Mouse (Mus musculus) cerebellum, postnatal 10 days (tissue): ENCODE data around the gene Rpl10.

Source experiments
- DNase-seq, 2 experiments: peaks; one replicate each; pipeline ENCODE4 v3.0.0; 2021; ENCODE audit warnings: mixed read lengths in 2 of 2

Gene Rpl10

DNA sequence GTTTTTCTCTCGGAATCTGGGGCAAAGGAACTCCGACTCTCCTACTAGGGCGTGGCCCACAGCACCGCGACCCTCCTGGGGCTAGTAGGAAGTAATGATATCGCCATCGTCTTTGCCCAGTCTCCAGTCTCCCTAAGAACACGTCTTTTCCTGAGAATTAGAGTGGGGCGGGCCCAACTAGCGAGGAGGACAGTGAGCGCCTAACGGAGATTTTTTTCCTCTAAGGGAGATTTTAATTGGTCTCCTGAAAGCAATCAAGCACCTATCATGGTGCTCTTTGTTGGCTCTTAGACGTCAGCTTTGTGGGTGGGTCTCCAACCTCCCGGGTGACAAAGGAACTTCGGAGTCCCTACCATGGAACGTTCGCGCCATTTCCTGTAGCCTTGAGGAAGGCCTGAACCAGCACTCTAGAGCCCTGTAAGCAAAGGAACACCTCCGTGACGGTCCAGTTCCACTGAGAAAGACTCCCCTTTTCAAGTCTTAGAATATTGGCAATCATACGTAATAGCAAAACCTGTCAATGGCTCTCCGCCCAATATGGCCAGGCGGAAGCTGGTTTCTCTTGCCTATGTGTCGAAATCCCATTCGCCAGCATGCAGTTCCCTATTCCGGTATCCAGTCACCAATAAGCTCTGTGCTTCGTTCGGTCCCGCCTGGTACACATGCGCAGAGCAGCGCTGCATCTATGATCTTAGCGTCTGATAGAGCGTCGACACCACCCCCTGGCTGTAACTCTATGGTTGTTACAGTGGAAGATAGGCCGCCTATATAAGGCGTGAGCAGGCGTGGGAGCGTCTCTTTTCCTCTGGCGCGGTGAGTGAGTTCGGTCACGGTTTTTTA, at the start of gene Rpl10:
Gene Rpl10 (plus strand): TSS at position 751 of the 840 bp plus-strand sequence.
- DNase-seq = peak; percentile 89 to 93

DNA sequence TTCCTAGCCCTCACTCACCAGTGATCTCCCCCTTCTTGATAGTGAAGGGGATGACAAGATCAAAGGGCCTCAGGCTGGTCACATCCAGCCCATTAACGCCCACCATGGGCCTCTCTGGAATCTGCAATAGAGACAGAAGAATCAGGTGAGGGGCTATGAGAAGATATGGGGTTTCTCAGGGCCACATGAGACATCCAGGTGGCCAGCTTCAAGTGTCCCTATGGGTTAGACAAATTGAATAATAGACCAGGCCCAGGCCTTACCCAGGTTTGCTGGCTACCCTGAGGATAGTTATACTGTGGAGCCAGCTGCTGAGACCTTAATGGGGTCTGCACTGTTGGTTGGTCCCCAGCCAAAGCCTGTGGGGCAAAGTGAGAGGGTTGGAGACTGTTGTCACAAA, 40.6 kb upstream of the Rpl10 start:
- no peak for DNase-seq

DNA sequence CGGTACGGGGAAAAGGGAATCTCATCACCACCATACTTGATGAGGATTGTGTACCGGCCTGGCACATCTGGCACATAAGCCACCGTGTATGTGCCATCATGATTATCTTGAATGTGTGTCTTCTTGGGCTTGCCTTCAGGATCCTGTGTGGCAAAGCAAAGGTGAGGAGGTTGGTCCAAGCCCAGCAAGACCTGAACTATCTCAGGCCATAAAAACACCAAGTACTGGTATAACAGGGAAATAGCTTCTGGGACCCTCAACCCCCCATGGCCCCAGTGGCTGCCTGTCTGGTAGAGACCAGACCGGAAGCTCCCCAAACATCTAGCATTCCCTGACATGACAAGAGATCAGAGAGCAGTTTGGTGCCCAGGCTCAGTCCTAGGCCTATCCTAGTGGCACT, 37.4 kb upstream of the Rpl10 start:
- no peak for DNase-seq

DNA sequence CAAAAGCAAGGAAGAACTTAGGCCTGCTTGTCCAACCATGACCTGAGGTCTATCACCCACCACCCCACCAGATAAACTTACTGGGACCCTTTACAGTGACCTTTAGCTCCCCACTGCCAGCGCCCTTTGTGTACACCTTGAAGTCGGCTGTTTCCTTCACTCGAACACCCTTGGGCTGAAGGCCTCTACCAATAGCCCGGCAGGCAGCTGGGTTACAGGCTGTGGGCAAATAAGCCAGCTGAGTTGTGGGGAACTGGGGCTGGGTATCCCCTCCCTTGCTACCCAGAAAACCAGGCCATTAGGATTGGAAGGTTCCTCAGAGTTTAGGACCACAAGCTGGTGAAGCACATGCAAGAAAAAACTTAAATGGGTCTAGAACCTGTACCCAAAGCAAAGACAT, 30.3 kb upstream of the Rpl10 start:
- no peak for DNase-seq

DNA sequence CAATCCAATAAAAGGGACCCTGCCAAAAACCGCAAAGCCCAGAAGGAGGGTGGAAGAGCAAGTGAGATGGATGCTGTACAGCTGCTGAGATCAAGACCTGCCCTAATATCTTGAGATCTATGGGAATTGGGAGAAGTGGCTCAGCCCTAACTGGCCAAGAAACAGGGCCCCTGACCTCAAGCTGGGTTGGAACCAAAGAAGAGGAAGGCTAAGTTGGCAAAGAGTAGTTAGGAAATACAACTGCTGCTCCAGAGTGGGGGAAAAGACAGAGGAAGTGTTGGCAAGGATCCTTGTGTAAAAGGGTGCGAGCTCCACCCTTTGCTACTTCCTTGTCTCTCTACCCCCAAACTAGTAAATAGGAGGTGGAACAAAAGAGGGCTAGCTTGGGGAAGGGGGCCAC, 27.2 kb upstream of the Rpl10 start:
- no peak for DNase-seq

DNA sequence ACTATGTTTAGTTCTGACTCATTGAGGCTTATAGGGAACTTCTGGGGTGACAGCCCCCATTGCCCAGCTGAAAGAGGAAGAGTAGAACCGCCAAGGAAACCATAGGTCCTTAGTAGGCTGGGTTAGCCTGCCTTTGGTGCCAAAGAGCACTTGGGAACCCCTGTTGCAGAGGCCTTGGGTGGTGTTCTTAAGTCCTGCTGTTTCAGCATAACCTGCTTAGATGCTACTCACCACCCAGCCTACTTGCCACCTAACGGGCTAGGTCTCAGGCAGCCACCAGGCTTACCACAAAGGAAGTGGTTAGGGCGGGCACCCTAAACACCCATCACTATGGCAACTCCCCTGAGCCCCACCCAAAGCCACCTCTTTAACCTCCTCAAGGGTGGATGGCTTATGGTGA, 26.8 kb upstream of the Rpl10 start:
- no peak for DNase-seq

DNA sequence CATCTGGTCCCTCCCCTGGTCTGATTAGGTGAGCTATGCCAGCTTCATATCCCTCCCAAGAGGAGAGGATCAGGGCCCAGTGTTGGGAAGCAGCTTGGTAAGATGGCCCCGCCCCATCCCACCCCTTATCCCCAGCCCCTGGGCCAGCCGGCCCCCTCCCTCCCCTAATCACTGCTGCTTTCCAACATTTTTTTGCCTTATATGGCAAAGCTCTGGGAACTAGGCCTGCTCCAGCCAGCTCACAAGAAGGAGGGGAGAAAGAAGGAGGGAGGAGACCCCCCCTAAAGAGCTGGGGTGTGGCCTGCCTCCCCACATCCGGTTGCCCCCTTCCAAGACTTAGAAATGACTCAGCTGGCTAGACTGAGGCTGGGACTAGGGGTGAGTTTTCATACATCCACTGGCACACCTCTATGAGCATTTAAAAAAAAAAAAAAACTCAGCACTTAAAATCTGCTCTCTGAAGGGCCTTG, 26.0 kb upstream of the Rpl10 start:
- peak; percentile 39 to 62 for DNase-seq

DNA sequence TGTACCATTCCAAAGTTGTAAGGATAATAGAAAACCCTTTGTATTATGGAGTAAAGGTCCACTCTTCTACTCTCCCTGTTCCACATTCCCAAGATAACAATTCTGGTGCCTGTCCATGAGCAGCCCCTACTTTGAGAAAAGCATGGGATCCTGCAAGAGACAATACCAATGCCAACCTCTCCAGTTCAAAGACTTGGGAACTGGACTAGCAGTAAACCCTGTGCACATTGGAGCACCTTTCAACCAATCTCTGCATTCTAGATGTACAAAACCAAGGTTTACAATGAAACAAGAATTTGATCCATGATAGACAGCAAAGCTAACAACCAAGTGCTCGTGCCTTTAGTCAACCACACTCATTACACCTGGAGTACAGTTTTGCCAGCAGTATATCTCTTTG, 25.5 kb upstream of the Rpl10 start:
- no peak for DNase-seq

DNA sequence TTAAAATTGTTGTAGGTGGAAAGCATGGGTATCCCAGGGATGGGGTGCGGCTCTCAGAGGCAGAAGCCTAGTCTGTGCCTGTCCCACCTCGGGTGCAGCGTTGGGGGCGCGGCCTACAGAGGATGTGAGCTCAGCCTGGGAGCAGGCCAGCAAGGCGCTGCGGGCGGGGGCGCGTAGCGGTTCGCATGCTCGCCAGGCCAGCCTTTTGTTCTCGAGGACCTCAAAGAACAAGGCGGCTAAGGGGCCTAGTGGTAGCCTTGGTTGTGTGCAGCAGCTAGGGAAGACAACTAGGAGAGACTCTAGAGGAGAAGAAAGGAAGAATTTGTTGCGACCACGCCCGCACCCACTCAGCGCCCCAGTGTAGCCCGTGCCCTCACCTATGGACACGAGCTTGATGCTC, 24.9 kb upstream of the Rpl10 start:
- peak; percentile 91 to 92 for DNase-seq

DNA sequence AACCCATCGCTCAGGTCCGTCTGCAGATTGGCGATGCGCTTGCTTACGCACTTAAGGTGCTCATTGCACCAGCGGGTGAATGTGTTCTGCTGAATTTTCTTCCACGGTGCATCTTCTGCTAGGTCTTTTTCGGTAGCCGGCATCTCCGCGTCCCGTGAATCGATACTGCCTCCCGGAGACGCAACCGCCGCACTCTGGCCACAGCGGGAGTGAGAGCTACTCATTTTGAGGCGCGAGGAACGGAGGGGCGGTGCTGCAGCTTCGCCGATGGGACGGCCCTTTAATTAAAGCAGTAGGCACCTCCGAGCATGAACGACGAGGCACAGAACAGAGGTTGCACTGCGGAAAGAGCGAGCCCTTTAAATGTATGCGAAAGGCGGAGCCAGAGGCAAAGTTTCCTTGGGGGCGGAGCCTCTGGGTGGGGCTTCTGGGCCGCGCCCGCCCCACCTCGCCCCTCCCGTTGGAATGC, 24.4 kb upstream of the Rpl10 start:
- DNase-seq = peak; percentile 90 to 94

DNA sequence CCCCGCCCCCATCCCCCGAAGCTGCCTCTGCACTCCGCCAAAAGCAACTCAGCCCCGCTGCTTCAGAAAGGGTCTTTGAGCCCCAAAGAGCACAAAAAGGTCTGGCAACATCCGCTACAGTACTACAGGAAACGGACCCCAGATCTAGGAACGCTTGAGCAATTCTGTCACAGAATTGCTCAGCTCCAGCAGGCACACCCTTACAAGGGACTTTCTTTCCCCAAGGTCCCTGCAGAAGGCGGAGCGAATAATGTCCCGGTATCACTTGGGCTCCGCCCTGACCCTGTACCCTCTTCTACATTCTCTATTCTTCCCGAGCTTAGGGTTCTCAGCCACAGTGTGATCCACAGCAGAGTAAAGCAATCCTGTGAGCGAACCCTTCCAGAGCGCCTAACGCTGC, 23.9 kb upstream of the Rpl10 start:
- DNase-seq = no peak

DNA sequence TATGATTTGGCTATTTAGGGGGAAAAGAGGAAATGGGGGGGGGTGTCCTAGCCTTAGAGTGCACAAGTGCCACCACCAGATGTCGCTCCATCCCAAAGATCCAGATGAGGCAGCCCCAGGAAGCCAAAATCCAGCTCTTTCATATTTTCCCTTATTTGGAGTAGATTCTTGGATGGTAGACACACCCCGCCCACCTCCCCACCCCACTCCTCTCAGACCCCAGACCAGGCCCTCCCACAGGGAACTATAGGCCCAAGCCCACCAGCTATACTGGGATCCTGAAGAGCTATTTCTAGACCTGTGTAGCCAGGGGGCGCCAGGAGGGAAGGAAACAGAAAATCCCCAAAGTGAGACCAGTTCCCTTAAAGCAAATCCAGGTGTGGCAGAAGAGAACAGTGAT, 22.0 kb upstream of the Rpl10 start:
- peak; percentile 82 to 83 for DNase-seq

DNA sequence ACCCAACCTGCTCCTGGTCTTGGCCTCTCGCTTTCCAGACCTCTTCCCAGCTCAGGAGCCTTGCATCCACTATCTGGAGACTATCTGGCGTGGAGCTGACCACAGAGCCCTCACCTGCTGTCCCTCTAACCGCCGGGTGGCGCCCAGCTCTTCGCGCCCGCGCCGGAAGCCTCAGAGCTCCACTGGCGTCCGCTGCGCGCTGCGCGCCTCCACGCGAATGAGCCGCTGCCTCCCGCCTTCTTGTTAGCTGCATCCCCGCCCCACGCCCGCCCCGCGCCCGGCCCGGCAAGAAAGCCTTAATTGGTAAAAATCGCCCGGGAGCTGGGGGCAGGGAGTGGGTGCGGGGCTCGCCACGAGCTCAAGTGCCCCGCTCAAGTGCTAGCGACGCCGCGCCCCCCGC, 21.0 kb upstream of the Rpl10 start, which contains the start of gene Flna:
Gene Flna (minus strand): TSS at position 206 of the 400 bp plus-strand sequence.
- peak; percentile 77 to 82 for DNase-seq

DNA sequence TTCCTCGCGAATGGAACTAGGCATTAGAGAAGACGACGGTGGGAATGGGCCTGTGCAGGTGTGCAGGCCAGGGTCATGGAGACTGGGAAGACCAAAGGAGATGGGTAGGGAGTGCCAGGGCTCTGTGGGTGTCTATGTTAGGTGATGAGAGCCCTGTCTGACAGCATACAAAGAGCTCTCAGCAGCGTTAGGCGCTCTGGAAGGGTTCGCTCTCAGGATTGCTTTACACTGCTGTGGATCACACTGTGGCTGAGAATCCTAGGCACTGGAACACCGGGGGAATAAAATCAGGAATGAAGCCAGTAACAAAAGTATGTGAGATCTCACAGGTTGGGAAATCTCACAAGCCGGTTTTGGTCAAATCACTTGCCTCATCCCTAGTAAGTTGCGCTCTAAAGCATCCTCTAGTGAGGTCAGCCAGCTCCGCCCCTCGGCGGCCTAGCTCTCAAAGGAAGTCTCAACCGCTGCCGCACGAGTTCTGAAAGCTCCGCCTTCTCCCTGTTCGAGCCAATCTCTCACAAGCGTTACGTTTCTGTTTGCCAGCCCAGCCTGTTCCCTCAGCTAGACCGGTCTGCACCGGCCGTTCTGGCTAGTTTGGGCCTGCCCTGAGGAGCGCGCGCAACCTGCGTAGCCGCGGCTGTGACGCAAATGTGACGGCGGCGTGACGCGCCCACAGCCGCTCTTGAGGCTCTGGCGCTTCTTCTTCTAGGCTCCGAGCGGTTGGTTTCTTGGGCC, 16.3 kb upstream of the Rpl10 start, which contains the start of gene Emd:
Gene Emd (plus strand): TSS at position 535 of the 735 bp plus-strand sequence.
- DNase-seq = peak; percentile 89 to 92

DNA sequence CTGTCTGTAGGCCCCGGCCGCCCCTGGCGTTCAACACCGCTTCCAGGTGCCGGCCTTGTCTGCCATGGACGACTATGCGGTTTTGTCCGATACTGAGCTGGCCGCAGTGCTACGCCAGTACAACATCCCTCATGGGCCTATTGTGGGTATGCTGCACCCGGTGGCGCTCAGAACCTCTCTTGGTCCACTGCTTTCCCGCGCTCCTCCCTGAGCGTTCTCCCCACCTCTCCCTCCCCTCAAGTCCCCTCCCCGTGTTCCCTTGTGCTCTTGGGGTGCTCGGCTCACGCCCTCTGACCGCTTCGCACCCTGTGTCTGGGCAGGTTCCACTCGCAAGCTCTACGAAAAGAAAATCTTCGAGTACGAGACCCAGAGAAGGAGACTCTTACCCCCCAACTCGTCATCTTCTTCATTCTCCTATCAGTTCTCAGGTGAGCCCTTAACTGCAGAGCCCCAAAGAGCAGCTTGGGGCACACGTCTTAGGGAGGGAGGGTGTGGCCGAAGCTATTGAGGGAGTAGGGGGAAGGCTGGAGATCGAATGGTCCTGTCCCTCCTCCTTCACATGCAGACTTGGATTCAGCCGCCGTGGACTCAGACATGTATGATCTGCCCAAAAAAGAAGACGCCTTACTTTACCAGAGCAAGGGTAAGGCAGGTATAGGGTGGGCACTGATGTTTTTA, 15.6 kb upstream of the Rpl10 start:
- DNase-seq = no peak

DNA sequence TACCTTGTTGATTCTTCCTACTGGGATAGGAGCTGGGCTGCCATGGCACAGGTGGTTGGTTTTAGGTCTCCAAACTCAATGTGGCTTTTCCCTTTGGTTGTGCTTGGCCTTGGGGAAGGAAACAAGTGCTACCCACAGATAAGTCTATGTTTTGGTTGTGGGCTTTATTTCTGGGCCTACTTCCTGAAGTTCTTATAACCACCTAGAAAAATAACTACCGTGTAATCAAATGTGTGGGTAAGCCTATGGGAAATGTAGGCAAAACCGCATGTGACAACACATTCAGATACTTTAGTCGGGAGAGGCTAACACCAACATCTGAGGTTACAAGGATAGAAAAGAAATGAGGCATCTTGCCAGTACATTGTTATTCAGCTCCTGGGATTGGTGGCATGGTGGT, 12.9 kb upstream of the Rpl10 start:
- no peak for DNase-seq

DNA sequence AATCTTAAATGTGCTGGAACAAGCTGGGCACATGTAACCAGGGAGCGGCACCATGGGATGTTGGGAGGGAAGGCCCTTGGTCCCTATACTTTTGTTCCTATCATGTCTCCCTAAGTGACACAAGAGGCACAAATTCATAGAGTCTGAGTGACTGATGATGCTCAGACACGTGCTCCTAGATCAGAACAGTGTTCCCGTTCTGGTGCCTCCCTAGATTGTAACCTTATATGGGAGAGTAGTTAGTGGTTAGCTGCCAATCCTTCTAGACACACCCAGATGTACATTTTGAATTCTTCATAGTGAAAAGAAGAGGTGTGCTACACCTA, 913 bp upstream of the Rpl10 start:
- DNase-seq = no peak

DNA sequence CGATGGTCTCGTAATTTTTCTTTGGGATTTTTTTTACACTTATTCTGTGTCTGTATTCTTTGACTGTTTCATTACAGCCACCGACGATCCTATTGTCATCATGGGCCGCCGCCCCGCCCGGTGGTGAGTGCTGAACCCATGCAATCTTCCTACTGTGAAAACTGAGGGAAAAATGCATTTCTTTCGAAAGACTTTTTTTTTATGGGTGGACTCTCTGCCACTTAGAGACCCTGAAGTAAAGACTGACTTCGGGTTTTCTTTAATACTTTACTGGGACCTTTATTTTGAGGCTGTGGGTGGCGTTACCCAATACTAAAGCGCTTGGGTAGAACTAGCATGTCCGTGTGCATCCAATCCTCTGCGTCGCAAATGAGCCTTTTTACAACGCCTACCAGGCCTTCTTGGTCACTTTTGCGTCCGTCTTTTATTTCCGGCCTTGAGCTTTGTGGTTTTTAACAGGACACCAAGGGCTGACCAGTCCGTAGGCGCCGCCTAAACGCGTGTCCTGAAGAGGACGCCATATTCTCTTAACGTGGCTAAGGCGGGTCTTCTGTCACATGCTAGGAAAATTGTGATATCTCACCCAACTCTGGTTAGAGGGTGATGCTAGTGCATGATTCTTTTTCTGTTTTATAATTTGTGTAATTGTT, 415 bp downstream of the Rpl10 start:
- peak; percentile 36 to 43 for DNase-seq

DNA sequence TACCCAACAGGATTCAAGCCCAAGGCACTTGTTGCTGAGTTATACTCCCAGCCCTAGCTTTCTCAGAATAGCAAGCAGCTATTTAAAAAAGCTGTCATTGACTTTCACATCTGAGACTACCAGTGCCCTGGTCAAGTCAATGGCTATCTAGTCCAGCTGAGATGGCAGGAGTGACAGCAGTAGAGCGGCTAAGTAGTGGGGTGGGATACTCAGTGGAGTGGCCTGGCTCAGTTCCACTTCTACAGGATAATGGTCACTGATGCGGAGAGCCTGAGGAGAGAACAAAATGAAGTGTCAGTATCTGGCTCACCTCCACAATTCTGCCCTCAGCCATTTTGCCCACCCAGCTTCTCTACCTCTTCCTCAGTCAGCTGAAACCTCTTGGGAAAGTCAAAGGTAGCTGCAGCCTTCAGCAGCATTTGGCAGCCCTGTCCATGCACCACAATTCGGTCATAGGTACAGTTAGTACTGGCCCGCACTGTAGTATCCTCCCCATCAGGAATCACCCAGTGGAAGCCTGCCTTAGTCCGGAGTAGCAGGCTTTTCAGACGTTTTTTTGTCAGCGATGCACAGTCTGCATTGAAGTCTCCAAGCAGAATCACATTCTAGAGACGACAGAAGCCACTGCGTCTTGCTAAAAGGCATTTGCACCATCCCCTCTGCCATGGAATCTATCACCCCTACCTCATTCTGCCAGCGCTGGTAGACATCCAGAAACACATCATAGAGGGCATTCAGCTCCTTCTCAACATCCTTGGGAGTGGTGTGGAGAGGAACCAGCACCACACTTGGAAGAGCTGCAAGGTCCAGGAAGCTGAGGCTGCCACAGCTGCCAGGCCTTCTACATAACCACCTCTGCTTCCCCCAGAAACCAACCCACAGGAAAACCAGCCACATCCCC, 3.1 kb downstream of the Rpl10 start:
- peak in 1 of 2 experiments; percentile 16 for DNase-seq

DNA sequence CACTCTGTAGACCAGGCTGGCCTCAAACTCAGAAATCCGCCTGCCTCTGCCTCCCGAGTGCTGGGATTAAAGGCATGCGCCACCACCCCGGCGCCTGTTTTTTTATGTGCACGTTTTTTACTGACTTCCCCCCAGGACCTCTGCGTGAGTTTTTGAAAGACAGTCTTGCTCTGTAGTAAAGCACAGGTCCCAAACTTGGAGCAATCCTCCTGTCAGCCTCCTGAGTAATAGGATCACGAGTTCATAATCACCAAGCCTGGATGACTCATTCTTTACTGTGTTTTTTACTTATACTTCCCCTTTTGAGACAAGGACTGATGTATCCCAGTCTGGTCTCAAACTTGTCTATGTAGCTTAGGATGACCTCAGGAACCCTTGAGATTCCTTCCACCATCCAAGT, 7.3 kb downstream of the Rpl10 start:
- no peak for DNase-seq

DNA sequence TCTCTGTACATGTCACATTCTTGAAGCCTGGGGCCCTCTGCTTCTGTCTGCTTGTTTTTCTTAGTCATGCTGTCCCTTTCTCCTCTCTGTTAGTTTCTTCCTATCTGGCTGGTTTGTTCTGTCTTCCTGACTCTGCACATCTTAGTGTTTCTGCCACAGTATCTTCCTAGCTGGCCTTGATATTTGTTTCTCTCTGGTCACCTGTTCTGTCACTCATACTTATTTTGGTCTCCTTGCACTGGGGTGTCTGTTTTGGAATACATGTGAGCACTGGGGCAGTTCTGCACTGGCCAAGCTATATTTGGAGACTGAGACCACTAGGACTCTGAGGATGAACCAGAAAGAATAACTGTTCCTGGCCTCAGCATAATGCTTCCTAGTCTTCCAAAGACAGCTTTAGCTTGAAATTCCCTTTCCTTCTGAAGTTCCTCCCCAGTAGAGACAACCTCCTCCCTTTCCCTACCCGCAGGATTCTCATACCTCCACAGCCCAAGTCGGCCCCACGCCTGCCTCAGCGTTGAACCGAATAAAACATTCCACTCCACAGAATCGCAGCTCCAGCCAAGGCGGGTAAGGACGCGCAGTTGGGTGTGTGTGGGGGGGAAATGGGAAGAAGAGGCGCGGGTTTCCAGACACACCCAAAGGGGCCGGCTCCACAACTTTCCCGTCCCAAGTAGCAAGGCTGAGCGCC, 10.6 kb downstream of the Rpl10 start:
- no peak for DNase-seq
